Mouse (Mus musculus): ENCODE data around the gene Hist1h2ad.

GRCm38 (mm10) chr13:23597957-23598356 is 23.8 kb downstream of the Hist1h2ad start:
- TF ChIP-seq GATA1 (IDR thresholded peaks at IDR 0.05; ENCODE audit: borderline replicate concordance, low read length) (no peak), FLI1 (IDR thresholded peaks at IDR 0.05; ENCODE audit: low read length) (no peak)

Data from megakaryocyte, embryonic 14.5 days (primary cell).